Mouse (Mus musculus) midbrain, embryonic 10.5 days (tissue): ENCODE data around the gene Tmem190. TPM values are rescaled to one million over a fixed set of nuclear protein-coding genes. Genes with fewer than 3 reads are reported as not detected.

ENCODE experiments used
- DNase-seq: peaks from one replicate; pipeline ENCODE4 v3.0.0-alpha.2; 2017; ENCODE audit warnings: low spot score
- H3K27ac ChIP-seq: fragments of 300-500 bp; sonication (generic); replicated peaks from 2 replicates; pipeline ENCODE4 v1.5.1; 2016; ENCODE audit warnings: mild to moderate bottlenecking
- H3K27me3 ChIP-seq: fragments of 300-500 bp; sonication (generic); 2 replicates; pipeline ENCODE4 v1.6.1; 2016; ENCODE audit warnings: low read depth, mild to moderate bottlenecking; ENCODE audit not compliant: poor library complexity, severe bottlenecking
- H3K36me3 ChIP-seq: fragments of 300-500 bp; sonication (generic); 2 replicates; pipeline ENCODE4 v1.6.1; 2016; ENCODE audit warnings: mild to moderate bottlenecking, moderate library complexity
- H3K4me1 ChIP-seq: fragments of 300-500 bp; sonication (generic); 2 replicates; pipeline ENCODE4 v1.6.1; 2016
- H3K4me3 ChIP-seq: fragments of 300-500 bp; sonication (generic); 2 replicates; pipeline ENCODE4 v1.5.1; 2016; ENCODE audit warnings: mild to moderate bottlenecking, moderate library complexity
- H3K9me3 ChIP-seq: fragments of 300-500 bp; sonication (generic); replicated peaks from 2 replicates; pipeline ENCODE4 v1.6.1; 2016; ENCODE audit warnings: mild to moderate bottlenecking
- WGBS: fragments of 180-500 bp; shearing (Covaris S2); methylation state at CpG from one replicate; pipeline ENCODE4 v1.1.7; 2016; 5-methylcytosine and 5-hydroxymethylcytosine counted together
- polyA plus RNA-seq: library from polyadenylated mRNA; unstranded; fragments of >200 nt; fragmentation: Nextera tagmentation; extraction: Ambion mirVana; gene quantifications from 2 replicates; pipeline ENCODE4 v1.2.1, GENCODE M21; 2016

Tmem190 gene
- polyA plus RNA-seq, 1 experiment from 2014 or later, result not detected

DNA sequence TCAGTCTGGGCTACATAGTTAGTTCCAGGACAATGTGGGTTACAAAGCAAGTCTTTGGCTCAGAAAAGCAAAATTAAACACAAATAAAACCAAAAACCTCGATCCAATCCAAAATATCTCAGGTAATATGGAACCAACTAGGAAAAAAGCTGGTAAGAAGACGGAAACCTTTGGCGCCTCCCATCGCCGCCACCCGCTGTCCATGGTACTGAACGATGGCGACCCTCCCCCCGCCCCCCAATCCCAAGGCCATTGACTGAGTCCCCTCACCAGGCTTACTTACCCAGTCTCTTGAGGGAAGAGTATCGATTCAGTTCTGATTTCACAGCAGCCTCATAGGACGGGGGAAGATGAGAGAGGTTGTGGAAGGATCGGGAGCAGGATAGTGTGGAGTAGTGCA lies 47.7 kb downstream of the Tmem190 start:
- Histone ChIP-seq H3K4me1 (peaks cover 8% of the 10 kb centered on the region; the same call in 1 of the 2 replicates), H3K9me3 (no peaks in the 10 kb centered on the region), H3K36me3 (no peaks in the 10 kb centered on the region), H3K27me3 (peaks cover 46% of the 10 kb centered on the region), H3K4me3 (no peak overlapping the region), H3K27ac (no peak overlapping the region)
- 7% methylated on average over 12 of the region's 12 CpGs for WGBS
- DNase-seq, result no peak

Other genes with a start within 250 kb of the Tmem190 start
- gene Syt5, start 235.4 kb upstream of the Tmem190 start, polyA plus RNA-seq, result 5.0 and 9.8 TPM in 2 replicates
- gene Ptprh, start 178.9 kb upstream of the Tmem190 start, polyA plus RNA-seq, result not detected in 2 replicates
- gene Tmem86b, start 151.5 kb upstream of the Tmem190 start, polyA plus RNA-seq, result 1.8 and 2.8 TPM in 2 replicates
- gene Ppp6r1, start 123.9 kb upstream of the Tmem190 start, polyA plus RNA-seq, result 9.2 and 9.8 TPM in 2 replicates
- gene Hspbp1, start 97.9 kb upstream of the Tmem190 start, polyA plus RNA-seq, result 132 and 142 TPM in 2 replicates
- 1.7 and 2.3 TPM in 2 replicates for gene Brsk1, start 92.3 kb upstream of the Tmem190 start, polyA plus RNA-seq
- 0.10 TPM in 2 replicates for gene Tmem150b, start 57.7 kb upstream of the Tmem190 start, polyA plus RNA-seq
- gene Kmt5c, start 42.8 kb upstream of the Tmem190 start, polyA plus RNA-seq, result 91.6 and 103 TPM in 2 replicates
- gene Cox6b2, start 29.8 kb upstream of the Tmem190 start, polyA plus RNA-seq, result 44.1 and 46.7 TPM in 2 replicates
- not detected in 2 replicates for gene Fam71e2, start 11.6 kb upstream of the Tmem190 start, polyA plus RNA-seq
- 0.21 TPM in 1 of 2 replicates, not detected in the other for gene Il11, start 78 bp upstream of the Tmem190 start, polyA plus RNA-seq
- gene Tmem238, start 6.7 kb downstream of the Tmem190 start, polyA plus RNA-seq, result 2.7 and 3.4 TPM in 2 replicates
- 339 and 383 TPM in 2 replicates for gene Rpl28, start 9.9 kb downstream of the Tmem190 start, polyA plus RNA-seq
- gene Ube2s, start 29.7 kb downstream of the Tmem190 start, polyA plus RNA-seq, result 357 and 426 TPM in 2 replicates
- 0.28 and 1.1 TPM in 2 replicates for gene Shisa7, start 61.8 kb downstream of the Tmem190 start, polyA plus RNA-seq
- 2.8 and 4.1 TPM in 2 replicates for gene Isoc2b, start 87.3 kb downstream of the Tmem190 start, polyA plus RNA-seq
- 0.64 and 0.70 TPM in 2 replicates for gene Isoc2a, start 94.2 kb downstream of the Tmem190 start, polyA plus RNA-seq
- 0.20 TPM in 1 of 2 replicates, not detected in the other for gene Gm36210, start 123.6 kb downstream of the Tmem190 start, polyA plus RNA-seq
- gene Zfp628, start 132.3 kb downstream of the Tmem190 start, polyA plus RNA-seq, result 4.3 and 4.7 TPM in 2 replicates
- 10.4 and 11.6 TPM in 2 replicates for gene Nat14, start 139.1 kb downstream of the Tmem190 start, polyA plus RNA-seq
- gene Ssc5d, start 142.8 kb downstream of the Tmem190 start, polyA plus RNA-seq, result 1.6 and 1.9 TPM in 2 replicates
- 0.05 and 0.26 TPM in 2 replicates for gene Sbk2, start 181.5 kb downstream of the Tmem190 start, polyA plus RNA-seq
- gene Sbk3, start 188.2 kb downstream of the Tmem190 start, polyA plus RNA-seq, result not detected in 2 replicates
- gene Zfp579, start 213.2 kb downstream of the Tmem190 start, polyA plus RNA-seq, result 26.2 and 35.6 TPM in 2 replicates
- 7.1 and 9.1 TPM in 2 replicates for gene Zfp524, start 231.5 kb downstream of the Tmem190 start, polyA plus RNA-seq
- 56.7 and 58.1 TPM in 2 replicates for gene Fiz1, start 231.8 kb downstream of the Tmem190 start, polyA plus RNA-seq
- 1.2 and 1.5 TPM in 2 replicates for gene Gm44973, start 232.6 kb downstream of the Tmem190 start, polyA plus RNA-seq
- gene Zfp865, start 237.4 kb downstream of the Tmem190 start, polyA plus RNA-seq, result 5.2 and 5.5 TPM in 2 replicates
- gene Ccdc106, start 237.6 kb downstream of the Tmem190 start, polyA plus RNA-seq, result 5.1 and 5.2 TPM in 2 replicates